Mouse (Mus musculus): ENCODE measurements around the gene Aip. TPM values are rescaled to one million over a fixed set of nuclear protein-coding genes. Genes with fewer than 3 reads are reported as not detected.
"Not testable (repeated sequence)": the region's sequence is repeated elsewhere in the genome, so short reads cannot be mapped to it uniquely, and the experiment has no call there.

Aip gene
- total RNA-seq, 2 experiments from 2014 or later = 62.1 to 63.2 TPM

DNA sequence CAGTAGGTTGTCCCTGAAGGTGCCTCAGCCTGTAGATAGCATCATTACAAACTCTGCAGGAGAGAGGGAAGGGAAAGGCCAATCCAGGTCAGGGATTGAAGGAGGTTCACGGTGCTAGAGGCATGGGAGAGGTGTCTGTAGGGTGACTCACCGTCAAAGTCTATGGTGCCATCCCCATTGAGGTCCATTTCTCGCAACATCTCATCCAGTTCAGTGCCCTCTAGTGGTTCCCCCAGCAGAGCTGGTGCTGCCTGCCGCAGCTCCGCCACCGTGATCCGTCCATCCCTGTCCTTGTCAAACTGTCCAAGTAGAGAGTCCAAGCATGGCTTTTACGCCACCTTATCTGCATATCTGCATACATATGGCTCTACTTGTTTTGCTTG lies 10.3 kb upstream of the Aip start:
- DNase-seq = not testable (repeated sequence)

DNA sequence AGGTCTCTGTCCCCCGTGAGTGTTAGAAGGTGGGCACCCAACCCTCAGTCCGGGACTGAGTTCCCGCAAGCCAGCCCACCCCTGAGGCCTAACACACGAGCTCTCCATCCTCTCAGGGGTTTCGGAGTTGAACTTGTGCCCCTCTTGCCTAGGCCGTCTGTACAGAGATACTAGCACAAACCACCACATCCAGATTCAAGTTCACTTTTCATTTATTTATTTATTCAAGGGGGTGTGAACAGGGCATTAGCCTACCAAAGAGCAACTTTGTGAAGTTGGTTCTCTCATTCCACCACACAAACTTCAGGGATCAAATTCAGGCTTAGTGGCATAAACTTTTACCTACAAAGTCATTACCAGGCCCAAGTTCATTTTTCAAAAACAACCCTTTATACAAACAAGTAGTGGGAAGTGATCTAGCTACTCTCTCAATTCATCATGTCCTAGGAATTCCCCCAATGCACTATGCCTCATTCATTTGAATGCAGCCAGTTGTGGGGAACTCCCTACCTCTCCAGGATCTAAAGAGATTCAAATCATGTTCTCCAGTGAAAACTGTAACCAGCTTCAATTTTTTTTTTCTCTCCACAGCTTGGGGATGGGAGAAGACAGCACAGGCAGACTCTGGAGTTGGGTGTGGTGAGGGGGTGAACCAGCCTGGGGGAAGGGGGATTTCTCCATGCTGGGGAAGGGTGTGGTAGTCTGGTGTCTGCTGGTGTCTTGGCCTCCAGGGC lies 9.7 kb upstream of the Aip start:
- not testable (repeated sequence) for DNase-seq

DNA sequence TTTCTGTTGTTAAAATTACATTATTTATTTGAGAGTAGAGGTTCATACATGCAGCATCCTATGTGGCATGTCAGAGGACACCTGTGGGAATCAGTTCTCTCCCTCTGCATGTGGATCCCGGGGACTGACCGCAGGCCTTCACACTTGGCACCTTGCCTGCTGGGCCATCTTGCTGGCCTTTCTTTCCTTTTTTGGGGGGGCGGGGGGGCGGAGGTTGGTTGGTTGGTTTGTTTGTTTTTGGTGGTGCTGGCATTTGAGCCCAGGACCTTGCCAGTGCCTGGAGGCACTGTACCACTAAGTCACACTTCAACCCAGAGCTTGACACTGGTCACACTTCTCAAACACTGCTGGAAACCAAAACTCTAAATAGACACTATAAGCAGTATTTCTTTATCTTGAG lies 8.7 kb upstream of the Aip start:
- DNase-seq = no peak

DNA sequence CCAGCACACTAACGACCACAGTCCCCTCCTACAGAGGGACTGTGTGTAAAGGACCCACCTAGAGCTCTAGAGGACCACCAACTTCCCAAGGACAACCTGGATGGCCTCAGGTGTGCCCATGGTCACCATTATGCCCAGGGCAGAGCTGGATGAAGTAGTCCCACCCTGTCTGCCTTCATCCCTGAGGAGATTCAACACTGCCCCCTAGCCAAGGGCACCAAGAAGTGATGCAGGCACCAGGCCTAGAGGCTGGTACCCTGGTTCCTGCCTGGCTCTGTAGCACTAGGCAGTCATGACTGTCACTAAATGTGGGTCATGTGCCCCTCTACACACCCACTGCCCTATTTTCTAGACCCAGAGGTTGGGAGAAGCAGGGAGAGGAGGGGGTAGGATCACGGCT lies 6.1 kb upstream of the Aip start:
- DNase-seq = no peak

DNA sequence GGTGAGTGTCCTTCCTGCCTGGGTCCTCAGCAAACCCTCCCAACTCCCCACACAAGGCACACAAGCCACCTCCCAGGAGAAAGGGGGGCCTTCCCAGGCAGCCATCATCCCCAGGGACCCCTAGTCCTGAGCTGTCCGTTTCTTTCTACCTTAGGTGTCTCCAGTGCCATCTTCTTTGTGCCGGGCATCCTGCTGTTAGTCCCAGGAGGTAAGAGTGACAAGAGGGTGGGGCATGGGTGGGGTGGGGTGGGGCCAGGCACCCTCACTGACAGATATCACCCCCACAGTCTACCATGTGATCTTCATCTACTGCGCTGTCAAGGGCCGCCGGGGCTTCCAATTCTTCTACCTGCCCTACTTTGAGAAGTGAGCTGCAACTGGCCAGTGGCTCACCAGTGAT lies 5.4 kb upstream of the Aip start:
- no peak for DNase-seq

DNA sequence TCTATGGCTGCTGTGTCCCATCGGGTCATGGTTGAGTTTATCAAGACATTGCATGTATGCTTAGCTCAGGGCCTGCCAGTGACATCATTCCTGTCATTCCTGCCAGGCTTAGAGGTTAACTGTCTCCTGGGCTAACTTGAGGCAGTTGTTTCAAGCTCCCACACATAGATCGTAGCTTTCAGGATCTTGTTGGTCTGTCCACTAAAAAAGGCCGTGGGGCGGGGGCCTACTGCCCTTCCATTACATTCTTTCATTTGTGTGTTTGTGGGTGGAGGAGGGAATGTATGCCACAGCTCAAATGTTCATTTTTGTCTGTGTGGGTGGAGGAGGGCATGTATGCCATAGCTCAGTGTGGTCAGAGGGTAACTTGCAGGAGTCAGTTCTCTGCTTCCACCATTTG lies 4.4 kb upstream of the Aip start:
- no peak for DNase-seq

DNA sequence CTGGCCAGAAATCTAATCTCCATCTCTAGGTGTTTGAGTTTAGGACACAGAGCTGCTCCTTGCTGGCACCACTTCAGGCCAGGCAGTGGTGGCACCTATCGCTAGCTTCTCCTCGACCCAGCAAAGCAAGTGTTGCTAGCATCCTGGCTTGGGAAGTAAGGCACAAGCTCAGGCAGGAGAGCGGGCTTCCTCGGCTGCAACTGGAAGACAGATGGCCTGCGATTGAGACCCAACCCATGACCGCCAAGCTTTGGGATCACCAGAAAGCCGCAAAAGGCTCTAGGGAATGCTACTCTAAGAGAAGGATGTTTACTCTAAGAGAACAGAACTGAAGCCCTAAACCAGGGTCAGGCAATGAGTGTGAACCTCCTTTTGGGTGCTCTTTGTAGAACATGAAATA lies 3.8 kb upstream of the Aip start:
- DNase-seq = no peak

DNA sequence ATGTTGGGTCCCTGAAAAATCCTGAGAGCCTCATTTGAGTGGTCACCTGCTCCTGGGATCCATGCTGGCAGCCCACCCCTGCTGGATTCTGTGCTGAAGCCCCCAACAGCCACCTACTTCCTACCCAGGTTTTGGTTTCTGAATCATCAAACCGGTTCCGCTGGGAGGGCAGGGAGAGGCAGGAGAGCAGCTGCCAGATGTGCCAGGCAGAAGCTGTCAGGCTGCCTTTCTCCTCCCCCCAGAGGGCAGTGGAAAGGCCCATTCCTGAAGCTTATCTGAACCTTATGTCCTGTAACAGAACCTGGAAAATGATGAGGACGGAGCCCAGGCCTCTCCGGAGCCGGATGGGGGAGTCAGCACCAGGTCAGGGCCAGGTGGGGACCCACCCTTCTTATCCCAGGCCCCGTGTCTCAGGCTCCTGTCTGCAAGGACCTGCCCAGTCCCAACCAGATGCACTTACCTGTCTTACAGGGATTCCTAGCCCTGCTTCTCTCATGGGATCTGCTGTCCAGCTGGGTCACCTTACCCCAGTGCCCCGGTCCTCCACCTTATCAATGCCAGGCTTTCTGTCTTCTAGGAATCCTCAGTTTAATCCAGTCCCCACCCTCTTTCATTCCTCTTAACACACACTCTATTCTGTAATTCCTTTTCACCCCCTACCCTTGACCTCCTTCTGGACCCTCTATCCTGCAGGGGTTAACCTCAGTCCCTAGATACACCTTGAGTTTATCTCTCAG lies 1.3 kb upstream of the Aip start:
- no peak for DNase-seq

DNA sequence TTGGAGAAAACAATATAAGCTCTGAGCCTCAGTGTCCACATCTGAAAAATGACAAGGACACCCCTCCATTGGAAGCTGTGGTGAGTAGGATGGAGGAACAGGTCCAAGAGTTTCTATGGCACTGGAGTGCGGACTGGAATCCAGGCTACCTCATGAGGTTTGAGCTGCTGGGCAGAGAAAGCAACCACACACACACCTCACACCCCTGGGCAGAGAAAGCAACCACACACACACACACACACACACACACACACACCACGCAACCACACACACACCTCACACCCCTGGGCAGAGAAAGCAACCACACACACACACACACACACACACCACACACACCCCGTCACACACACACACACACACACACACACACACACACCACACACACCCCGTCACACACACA lies 390 bp downstream of the Aip start:
- peak in 1 of 2 experiments; percentile 44 for DNase-seq

DNA sequence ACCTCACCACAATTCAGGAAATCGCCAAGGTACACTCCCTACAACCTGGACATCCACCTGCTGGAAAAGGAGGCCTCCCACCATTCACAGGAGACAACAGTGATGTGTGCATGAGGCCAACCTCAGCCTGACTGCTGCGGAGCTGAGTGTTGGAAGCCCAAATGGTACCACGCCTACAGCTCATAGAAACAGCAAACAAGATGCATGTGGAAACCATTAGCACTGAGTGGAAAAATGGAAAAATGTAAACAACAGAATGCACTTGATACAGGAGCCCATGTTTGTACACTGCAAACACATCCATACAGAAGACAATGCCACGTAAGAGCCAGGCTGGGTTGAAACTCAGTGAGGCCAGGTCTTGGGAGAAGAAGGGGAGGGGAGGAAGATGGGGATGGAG lies 1.2 kb downstream of the Aip start:
- DNase-seq = no peak

DNA sequence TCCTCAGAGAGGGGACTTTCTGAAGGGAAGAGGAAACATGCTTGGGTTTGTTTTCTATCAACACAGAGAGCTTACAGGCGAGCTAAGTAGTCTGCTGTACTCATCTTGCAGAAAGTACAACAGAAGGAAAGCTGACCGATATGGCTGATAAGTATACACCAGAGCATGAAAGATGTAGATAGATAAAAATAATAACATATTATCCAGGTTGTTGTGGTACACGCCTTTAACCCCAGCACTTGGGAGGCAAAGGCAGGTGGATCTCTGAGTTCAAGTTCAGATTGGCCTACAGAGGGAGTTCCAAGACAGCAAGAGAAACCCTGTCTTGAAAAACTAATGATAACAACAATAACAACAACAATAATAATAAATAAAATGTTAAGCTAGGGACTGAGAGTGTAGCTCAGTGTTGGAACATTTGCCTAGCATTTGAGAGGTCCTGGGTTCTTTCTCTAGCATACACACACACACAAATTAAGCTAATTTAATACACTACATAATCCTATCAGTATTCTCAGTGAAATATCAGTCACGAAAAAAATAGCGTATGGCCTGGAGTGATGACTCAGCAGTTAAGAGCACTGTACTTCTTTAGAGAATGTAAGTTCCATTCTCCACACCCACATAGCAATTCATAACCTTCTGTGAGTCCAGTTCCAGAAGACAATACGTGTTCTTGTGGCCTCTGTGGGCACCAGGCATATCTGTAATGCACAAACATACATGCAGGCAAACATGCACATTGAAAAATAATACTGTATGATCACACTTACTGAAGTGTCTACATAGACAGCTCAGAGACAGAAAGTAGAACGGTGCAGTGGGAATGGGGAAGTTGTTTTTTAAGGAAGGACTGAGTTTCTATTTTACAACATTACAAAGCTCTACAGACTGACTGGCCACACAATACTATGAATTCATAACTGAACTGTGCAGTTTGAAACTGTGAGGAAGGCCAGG lies 3.0 kb downstream of the Aip start:
- no peak for DNase-seq

DNA sequence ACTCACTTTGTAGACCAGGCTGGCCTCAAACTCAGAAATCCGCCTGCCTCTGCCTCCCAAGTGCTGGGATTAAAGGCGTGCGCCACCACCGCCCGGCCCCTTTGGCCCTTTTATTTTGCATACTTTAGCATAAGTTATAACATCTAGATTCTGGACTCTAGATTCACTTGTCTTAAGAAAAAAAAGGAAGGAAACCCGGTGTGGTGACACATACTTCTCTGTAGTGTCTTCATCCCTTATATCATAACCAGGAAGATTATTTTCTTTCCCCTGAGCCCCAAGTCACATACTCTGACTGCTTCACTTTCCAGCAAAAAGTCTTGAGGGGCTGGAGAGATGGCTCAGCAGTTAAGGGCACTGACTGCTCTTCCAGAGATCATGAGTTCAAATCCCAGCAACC lies 3.8 kb downstream of the Aip start:
- DNase-seq = not testable (repeated sequence)

DNA sequence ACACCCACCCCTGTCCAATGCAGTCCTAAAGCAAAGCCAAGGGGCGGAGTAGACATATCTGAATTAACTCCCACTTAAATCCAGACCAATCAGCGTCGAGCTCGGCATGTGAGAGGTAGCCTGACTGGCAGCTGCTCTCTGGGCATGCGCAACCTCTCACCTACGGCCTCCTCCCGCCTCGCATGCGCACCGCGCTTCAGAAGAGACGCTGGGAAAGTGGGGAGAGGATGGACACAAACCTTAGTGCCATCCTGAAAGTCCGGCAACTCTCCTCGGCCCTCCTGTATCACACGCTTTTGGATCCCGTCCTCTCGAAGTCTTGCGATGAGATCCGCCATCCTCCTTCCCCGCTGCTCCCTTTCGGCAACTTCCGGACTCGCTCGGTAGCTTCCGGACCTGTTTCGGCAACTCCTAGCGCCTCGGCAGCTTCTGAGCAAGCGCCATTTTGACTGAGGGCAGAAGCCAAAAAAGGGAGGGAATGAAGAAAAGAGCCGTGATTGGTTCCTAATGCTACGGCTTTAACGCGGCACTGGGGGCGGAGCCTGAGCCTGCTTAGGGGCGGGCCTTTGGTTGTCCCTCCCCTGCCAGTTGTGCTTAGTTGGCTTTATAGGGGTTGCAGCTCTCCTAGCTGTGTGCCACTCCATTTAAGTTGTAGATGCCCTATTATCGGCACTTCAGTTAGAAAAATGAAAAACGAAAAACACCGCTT lies 4.4 kb downstream of the Aip start:
- DNase-seq = peak; percentile 99 to 100

DNA sequence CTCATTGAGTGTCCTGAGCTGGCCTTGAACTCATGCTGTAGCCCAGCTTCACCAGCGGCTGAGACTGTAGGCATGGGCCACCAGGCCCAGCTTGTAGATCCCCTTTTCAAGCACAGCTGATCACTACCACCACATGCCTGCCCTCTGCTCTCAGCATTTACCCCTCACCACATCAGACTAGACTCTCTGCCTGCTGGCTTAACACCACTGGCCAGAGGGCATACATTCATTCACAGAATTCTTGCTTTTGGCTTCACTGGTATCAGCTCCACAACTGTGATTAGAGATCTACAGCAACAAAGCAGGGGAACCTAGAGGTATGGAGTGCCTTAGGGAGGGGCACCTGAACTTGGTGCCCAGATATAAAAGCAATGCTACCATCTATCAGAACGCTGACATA lies 5.2 kb downstream of the Aip start:
- no peak for DNase-seq

DNA sequence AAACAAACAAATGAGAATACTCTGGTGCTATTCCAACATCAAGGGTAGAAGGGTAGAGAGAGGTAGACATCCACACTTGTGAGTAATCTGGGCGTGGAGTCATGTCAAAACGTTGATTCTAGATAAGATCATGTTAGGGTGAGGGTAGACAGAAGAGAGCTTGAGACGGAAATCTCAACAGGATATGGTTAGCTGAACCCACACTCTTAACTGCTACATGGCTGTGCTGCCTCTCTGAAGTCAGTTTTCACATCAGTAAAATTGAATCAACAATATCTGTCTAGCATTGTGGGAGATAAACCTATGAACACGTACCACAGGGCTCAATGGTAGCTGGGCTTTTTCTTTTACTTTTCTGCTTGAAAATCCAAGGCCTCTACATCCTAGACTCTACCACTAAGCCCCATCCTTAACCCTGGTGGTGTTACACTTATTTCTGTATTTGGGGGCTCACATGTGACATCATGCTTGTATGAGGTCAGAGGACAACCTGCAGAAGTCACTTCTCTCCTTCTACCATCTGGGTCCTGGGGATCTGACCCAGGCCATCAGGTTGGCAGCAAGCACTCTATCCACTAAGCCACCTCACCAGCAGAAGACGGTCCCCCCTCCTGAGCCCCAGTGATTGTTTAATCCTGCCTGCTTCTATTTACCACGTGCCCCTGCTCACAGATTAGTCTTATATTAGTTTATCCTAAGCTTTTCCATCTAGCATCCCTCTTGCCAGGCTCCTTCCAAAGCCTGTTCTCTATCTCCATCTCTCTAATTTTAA lies 5.8 kb downstream of the Aip start:
- DNase-seq = no peak

DNA sequence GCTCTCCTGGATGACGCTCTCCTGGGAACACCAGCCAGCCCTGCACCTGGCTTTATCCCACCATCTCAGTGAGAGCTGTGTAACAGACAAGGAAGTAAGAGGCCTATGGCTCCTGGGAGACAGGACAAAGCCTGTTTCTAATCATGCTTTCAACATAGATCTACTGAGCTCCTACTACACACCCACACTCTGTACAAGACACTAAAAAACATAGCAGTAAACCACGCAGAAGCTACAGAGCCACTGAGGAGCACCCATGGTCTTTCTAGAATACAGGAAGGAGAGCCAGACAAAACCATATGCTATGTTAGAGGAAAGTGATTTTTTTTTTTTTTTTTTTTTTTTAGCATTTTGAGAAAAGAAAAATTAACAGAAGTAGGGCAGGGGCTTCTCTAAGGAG lies 7.3 kb downstream of the Aip start:
- DNase-seq = no peak

DNA sequence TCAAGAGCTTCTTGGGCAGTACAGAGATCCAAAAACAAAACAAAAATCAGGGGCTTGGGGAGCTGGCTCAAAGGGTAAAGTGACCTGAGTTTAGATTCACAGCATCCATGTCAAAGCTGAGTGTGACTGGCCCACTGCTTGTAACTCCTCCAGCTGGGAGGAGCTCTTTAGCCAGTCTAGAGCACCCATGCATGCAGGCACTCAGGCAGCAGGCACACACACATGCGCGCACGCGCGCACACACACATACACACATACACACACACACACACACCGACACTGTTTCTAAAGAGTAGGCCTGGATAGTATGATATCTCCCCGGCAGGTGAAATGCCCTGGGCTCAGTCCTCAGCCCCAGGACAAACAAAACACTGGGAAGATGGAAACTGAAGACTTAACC lies 8.7 kb downstream of the Aip start:
- no peak for DNase-seq

DNA sequence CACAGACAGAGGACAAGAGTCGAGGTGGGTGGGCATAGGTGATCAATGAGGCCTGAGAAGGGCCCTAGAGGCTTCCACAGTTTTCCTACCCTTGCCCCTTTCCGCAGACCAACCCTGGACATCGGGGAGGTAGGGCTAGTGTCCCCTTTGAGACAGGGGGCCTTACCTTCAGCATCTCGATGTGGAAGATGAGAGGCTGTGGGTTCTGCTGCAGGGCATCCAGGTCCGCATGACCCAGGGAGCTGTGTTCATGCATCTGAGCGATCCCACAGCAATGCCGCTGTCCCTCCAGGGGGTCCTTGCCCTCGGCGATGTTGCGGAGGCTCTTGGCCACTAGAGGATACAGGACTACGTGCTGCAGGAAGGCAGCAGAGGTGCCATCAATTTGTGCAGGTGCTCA lies 9.8 kb downstream of the Aip start:
- DNase-seq = no peak

DNA sequence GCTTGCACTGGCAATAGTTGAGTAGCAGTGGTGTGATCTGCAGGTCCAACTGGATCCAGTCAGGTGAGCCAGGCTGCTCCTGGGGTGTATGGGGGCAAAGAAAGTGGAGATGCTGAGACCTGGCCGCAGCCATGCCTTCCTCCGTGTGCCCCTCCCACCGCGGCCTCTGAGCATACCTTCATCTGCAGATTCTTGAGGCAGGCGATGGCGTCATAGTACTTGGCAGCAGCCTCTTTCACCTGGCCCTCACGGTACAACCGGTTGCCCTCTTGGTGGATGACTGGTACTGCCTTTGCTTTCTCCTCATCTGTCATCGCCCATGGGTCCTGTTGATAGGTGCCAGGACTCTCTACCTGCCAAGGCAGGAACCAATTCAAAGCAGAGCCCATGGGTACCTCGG lies 10.5 kb downstream of the Aip start:
- DNase-seq = no peak

DNA sequence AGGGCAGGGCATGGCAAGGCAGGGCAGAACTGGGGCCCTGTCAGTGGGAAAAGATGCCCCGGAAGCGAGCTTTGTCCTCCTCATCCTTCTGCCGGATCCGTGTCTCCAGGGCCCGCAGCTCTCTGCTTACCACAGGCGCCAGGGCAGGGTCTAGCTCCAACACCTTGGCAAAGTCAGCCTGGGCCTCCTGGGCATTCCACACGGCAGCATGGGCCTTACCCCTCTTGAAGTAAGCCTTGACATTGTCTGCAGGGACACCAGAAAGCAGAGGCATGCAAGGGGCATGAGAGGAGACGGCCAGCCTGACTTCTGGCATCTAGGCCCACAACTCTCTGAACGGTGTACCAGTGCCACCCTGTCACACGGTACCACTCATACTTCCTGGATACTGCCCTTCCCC lies 11.1 kb downstream of the Aip start:
- no peak for DNase-seq

DNA sequence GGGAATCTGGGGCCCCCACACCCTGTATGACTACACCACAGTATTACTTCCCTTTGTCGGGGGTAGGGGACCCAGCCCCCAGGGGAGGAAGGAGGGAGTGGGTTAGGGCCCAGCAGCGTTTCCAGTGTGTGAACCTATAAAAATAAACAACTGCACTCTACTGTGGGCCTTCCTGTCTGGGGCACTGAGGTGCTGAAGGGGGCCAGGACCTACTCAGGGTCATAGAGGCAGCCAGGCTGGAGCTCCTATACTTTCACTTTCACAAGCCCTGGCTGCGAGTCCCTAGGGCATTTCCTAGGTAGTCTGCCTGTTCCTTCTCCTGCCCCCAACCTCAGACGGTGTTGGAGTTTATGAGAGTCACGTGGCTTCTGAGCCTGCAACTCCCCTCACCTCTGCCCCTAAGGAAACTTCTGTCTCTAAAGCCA lies 11.8 kb downstream of the Aip start:
- peak; percentile 44 to 63 for DNase-seq
